Mouse (Mus musculus) C2C12 (cell line): ENCODE results near the gene Cd47.

ENCODE experiments used
- CEBPB ChIP-seq: IDR thresholded peaks from one replicate; pipeline ENCODE4 v1.6.1; 2011; ENCODE audit warnings: low read depth, mild to moderate bottlenecking, control low read depth, moderate library complexity
- CTCF ChIP-seq: IDR thresholded peaks from one replicate; pipeline ENCODE4 v1.5.1; 2011; ENCODE audit not compliant: control insufficient read depth, insufficient read depth, insufficient read length
- MYOG ChIP-seq: IDR thresholded peaks from one replicate; pipeline ENCODE4 v1.6.1; 2011; ENCODE audit not compliant: control insufficient read depth, insufficient read length; ENCODE audit errors: extremely low read depth

DNA sequence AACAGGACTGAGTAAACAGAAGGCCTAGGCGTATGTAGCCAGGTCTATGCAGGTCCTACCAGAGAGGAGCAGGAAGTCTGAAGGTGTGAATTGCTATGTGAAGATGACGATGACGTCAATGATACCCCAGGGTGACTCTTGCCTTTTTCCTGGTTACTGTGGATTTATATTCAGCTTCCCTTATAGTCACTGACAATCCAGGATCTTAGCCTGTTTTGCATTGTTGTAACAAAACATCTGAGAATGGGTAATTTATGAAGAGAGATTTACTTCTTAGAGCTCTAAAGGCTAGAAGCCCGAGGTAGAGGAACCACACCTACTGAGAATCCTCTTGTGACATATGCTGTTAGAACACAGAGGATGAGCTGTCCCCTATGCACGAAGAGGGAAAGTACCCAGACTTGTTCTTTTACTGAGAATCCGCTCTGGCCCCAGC, 135.7 kb downstream of the Cd47 start:
- no peak for TF ChIP-seq MYOG
- no peak for TF ChIP-seq CTCF
- TF ChIP-seq CEBPB: no peak
